8 mouse cellular contexts compared by ENCODE assay signal in genomic region chr1:85751932-85752680, GRCm38 (mm10). TPM values are rescaled to one million over a fixed set of nuclear protein-coding genes. Genes with fewer than 3 reads are reported as not detected.
DNase-seq lines count a peak whose midpoint lies in the region; ATAC-seq and TF ChIP-seq lines count a peak whose summit lies in the region.
"Had no signal": no experiment of that assay in that cellular context is flagged by ENCODE, and none has a peak within 500 bp of the region (broad histone marks: within the 10 kb centered on the region; RNA-seq: fewer than 3 reads in every experiment).

No protein-coding gene starts in this region.

- H3K4me2 ChIP-seq in limb, embryonic 12.5 days = no peak overlapping the region
- H3K4me2 ChIP-seq: neural tube, embryonic 13.5 days had no signal

- H3K27me3 ChIP-seq in limb, embryonic 12.5 days = no peaks in the 10 kb centered on the region
- H3K27me3 ChIP-seq in limb, embryonic 10.5 days (ENCODE audit: low read depth, poor library complexity, severe bottlenecking) = no peaks in the 10 kb centered on the region
- no peaks in the 10 kb centered on the region for H3K27me3 ChIP-seq in small intestine, adult 2 months (ENCODE audit: control insufficient read depth, insufficient read depth, low read length)
- H3K27me3 ChIP-seq: neural tube, embryonic 13.5 days had no signal

- DNase-seq in limb, embryonic 10.5 days (ENCODE audit: low spot score) = no peak
- DNase-seq in right cerebral cortex, adult 18-20 months = no peak

- H3K4me3 ChIP-seq in limb, embryonic 12.5 days (replicated peaks) = no peak overlapping the region
- H3K4me3 ChIP-seq in limb, embryonic 10.5 days = no peak overlapping the region
- H3K4me3 ChIP-seq in bone marrow macrophage, adult 2 months (ENCODE audit: insufficient read depth, low read length) = no peak overlapping the region
- H3K4me3 ChIP-seq in small intestine, adult 2 months (ENCODE audit: low read depth, low read length) = no peak overlapping the region
- H3K4me3 ChIP-seq: neural tube, embryonic 13.5 days had no signal

- no peaks in the 10 kb centered on the region for H3K9me3 ChIP-seq in limb, embryonic 12.5 days
- no peaks in the 10 kb centered on the region for H3K9me3 ChIP-seq in limb, embryonic 10.5 days (replicated peaks)
- H3K9me3 ChIP-seq: neural tube, embryonic 13.5 days had no signal

- no peak overlapping the region; the same call in 1 of the 2 replicates for H3K27ac ChIP-seq in limb, embryonic 12.5 days
- no peak overlapping the region for H3K27ac ChIP-seq in limb, embryonic 10.5 days
- peak overlapping the region; percentile 74 for H3K27ac ChIP-seq in bone marrow macrophage, adult 2 months (ENCODE audit: insufficient read depth, low read depth, low read length)
- H3K27ac ChIP-seq in small intestine, adult 2 months (ENCODE audit: insufficient read depth, low read depth, low read length) = peak overlapping the region; percentile 54
- H3K27ac ChIP-seq: neural tube, embryonic 13.5 days had no signal

- no peaks in the 10 kb centered on the region for H3K4me1 ChIP-seq in limb, embryonic 12.5 days (replicated peaks)
- H3K4me1 ChIP-seq in limb, embryonic 10.5 days = no peaks in the 10 kb centered on the region
- peaks cover 49% of the 10 kb centered on the region for H3K4me1 ChIP-seq in bone marrow macrophage, adult 2 months (ENCODE audit: control insufficient read depth, insufficient read depth, low read length)
- H3K4me1 ChIP-seq in small intestine, adult 2 months (ENCODE audit: control insufficient read depth, insufficient read depth, insufficient read length, low read length) = no peaks in the 10 kb centered on the region
- H3K4me1 ChIP-seq: neural tube, embryonic 13.5 days had no signal

- WGBS in limb, embryonic 12.5 days = 78% methylated on average over 11 of the region's 11 CpGs
- 84% methylated on average over 11 of the region's 11 CpGs for WGBS in limb, embryonic 10.5 days
- 79% methylated on average over 11 of the region's 11 CpGs for WGBS in small intestine, adult 2 months

- H3K36me3 ChIP-seq in limb, embryonic 12.5 days = no peaks in the 10 kb centered on the region
- H3K36me3 ChIP-seq in limb, embryonic 10.5 days = no peaks in the 10 kb centered on the region
- H3K36me3 ChIP-seq in small intestine, adult 2 months (ENCODE audit: control insufficient read depth, insufficient read depth, low read length) = no peaks in the 10 kb centered on the region
- H3K36me3 ChIP-seq: neural tube, embryonic 13.5 days had no signal

- no peak overlapping the region for H3K9ac ChIP-seq in limb, embryonic 12.5 days (replicated peaks)
- H3K9ac ChIP-seq: neural tube, embryonic 13.5 days had no signal

- no peak for TF ChIP-seq CTCF in bone marrow macrophage, adult 2 months (IDR thresholded peaks at IDR 0.05; ENCODE audit: low read depth, low read length)
- no peak for TF ChIP-seq CTCF in small intestine, adult 2 months (IDR thresholded peaks at IDR 0.05; ENCODE audit: extremely low read depth, insufficient read length, insufficient replicate concordance, low read depth, low read length)

- ATAC-seq in limb, embryonic 12.5 days (ENCODE audit: insufficient number of reproducible peaks, insufficient read depth, low FRiP score, low TSS enrichment, low read depth) = peak; percentile 23; the same call in 1 of the 2 replicates
- ATAC-seq in granulocyte monocyte progenitor cell, adult 5-6 weeks (replicated peaks; ENCODE audit: poor library complexity, severe bottlenecking) = peak; percentile 27
- no peak for ATAC-seq in cerebellum, adult (ENCODE audit: insufficient number of reproducible peaks, low FRiP score, low TSS enrichment)

- TF ChIP-seq POLR2A in bone marrow macrophage, adult 2 months (IDR thresholded peaks at IDR 0.05; ENCODE audit: borderline replicate concordance, low read depth, low read length) = no peak
- no peak for TF ChIP-seq POLR2A in small intestine, adult 2 months (IDR thresholded peaks at IDR 0.05; ENCODE audit: low read depth, low read length)

RNA-seq across cellular contexts. Expression of gene A630001G21Rik, which starts 26.3 kb away (rescaled TPM):
- 1.0 and 1.2 TPM in 2 replicates for polyA plus RNA-seq in limb, embryonic 12.5 days (2016; fragmentation: Nextera tagmentation; extraction: Ambion mirVana)
- polyA plus RNA-seq in limb, embryonic 10.5 days (2016; fragmentation: Nextera tagmentation; extraction: Ambion mirVana) = 0.48 and 0.74 TPM in 2 replicates
- polyA plus RNA-seq in bone marrow macrophage, adult 2 months (2012; ENCODE audit: insufficient read depth, insufficient read length, missing spikeins) = 110 and 111 TPM in 2 replicates
- total RNA-seq in granulocyte monocyte progenitor cell, adult 5-6 weeks (2014; fragmentation: Nextera tagmentation) = 105 and 129 TPM in 2 replicates
- 77.1 and 79.8 TPM in 2 replicates for total RNA-seq in granulocyte monocyte progenitor cell, adult 5-6 weeks (2017)
- polyA plus RNA-seq in small intestine, adult 2 months (2012; rRNA removed) = 0.47 and 1.2 TPM in 2 replicates

RNA-seq across cellular contexts. Expression of gene Cab39, which starts 41.1 kb away (rescaled TPM):
- polyA plus RNA-seq in limb, embryonic 12.5 days (2016; fragmentation: Nextera tagmentation; extraction: Ambion mirVana) = 42.5 and 46.3 TPM in 2 replicates
- polyA plus RNA-seq in limb, embryonic 10.5 days (2016; fragmentation: Nextera tagmentation; extraction: Ambion mirVana) = 28.1 and 33.5 TPM in 2 replicates
- polyA plus RNA-seq in bone marrow macrophage, adult 2 months (2012; ENCODE audit: insufficient read depth, insufficient read length, missing spikeins) = 110 and 119 TPM in 2 replicates
- 76.6 and 78.8 TPM in 2 replicates for total RNA-seq in granulocyte monocyte progenitor cell, adult 5-6 weeks (2014; fragmentation: Nextera tagmentation)
- total RNA-seq in granulocyte monocyte progenitor cell, adult 5-6 weeks (2017) = 124 and 141 TPM in 2 replicates
- polyA plus RNA-seq in small intestine, adult 2 months (2012; rRNA removed) = 36.8 and 67.0 TPM in 2 replicates

Comparison
In these comparisons a context has a peak if more than half of its experiments do, and no peak if none do; other contexts are left out.
1. H3K27ac ChIP-seq: peak in bone marrow macrophage, adult 2 months (single experiment) and small intestine, adult 2 months (single experiment); none in limb, embryonic 12.5 days (single experiment) and limb, embryonic 10.5 days (single experiment).
2. RNA of gene A630001G21Rik, which starts 26.3 kb away (polyA plus RNA-seq): 110 to 111 TPM in bone marrow macrophage, adult 2 months; 0.47 to 1.2 TPM in small intestine, adult 2 months, 1.0 to 1.2 TPM in limb, embryonic 12.5 days and 0.48 to 0.74 TPM in limb, embryonic 10.5 days; every median in the first group is over 10 times any median in the second.